Mouse (Mus musculus): Measurements from ENCODE around the gene Loxl4.

The Loxl4 gene

DNA sequence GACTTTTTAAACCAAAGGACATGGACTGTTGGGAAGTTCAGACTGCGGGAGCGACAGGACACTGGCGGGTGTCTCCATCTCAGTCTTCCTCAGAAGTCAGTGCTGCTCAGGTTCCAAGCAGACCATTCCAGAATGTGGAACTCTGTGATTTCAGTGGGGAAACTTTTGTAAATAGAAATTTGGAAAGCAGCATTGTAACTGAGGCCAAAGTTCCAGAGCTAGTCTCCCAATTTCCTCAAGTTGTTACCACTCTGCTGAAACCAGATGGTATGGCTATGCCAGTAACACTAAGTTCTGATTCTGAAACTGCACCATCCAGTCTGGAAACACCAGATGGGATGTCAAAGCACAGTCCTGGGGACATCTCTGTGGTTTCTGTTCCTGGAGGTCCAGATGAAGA, 49.6 kb downstream of the Loxl4 start:
- DNase-seq = no peak

DNA sequence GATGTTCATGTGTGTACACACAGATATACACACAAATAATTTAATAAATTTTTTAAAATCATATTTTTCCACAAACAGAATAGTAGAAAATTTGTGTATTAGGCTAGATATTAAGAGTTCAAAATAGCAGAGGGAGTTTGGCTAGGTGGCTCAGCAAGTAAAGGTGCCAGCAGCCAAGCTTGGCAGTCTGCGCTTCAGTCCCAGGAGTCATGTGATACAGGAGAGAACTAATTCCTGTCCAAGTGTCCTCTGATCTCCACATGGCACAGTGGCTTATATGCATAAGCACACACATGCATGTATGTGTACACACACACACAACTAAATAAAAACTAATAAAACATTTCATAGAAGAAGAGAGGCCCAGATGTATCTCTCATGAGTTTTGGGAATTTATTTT, 50.6 kb downstream of the Loxl4 start:
- DNase-seq = peak; percentile 12

DNA sequence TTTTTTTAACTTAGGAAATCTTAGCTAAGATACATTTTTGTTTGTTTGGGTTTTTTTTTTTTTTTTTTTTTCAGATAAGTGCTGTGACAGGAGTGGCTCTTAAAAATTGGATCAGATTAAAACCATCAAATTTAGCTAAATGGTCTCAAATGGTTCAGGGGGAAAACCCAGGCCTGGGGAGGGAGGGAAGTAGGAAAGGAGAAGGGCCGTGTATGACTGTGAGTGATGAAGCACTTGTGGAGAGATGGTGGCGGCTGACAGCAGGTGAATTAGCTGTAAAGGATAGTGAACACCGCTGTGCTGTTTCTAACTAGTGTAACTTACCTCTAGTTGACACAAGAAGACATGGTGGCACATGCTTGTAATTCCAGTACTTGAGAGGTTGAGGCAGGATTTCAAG, 53.9 kb downstream of the Loxl4 start:
- DNase-seq = no peak

All from cerebellum, adult 11 months (tissue).